Mouse (Mus musculus) midbrain, embryonic 13.5 days (tissue): ENCODE results near the gene Kyat1. TPM values are rescaled to one million over a fixed set of nuclear protein-coding genes. Genes with fewer than 3 reads are reported as not detected.
"Not testable (repeated sequence)": the region's sequence is repeated elsewhere in the genome, so short reads cannot be mapped to it uniquely, and the experiment has no call there.

ENCODE experiments used
- ATAC-seq: fragments of 200-750 bp; cut with Nextera tagmentation; 2 replicates; pipeline ENCODE4 v1.8.0; 2017; ENCODE audit warnings: mild to moderate bottlenecking, moderate TSS enrichment, moderate library complexity
- H3K27ac ChIP-seq: fragments of 300-500 bp; sonication (generic); 2 replicates; pipeline ENCODE4 v1.5.1; 2015; ENCODE audit warnings: inconsistent platforms, mild to moderate bottlenecking, moderate library complexity
- H3K27me3 ChIP-seq: fragments of 300-500 bp; sonication (generic); 2 replicates; pipeline ENCODE4 v1.6.1; 2015; ENCODE audit warnings: mild to moderate bottlenecking, inconsistent platforms
- H3K36me3 ChIP-seq: fragments of 300-500 bp; sonication (generic); 2 replicates; pipeline ENCODE4 v1.6.1; 2015; ENCODE audit warnings: mild to moderate bottlenecking, inconsistent platforms
- H3K4me1 ChIP-seq: fragments of 300-500 bp; sonication (generic); replicated peaks from 2 replicates; pipeline ENCODE4 v1.6.1; 2015; ENCODE audit warnings: inconsistent platforms
- H3K4me2 ChIP-seq: fragments of 300-500 bp; sonication (generic); replicated peaks from 2 replicates; pipeline ENCODE4 v1.6.1; 2015; ENCODE audit warnings: moderate library complexity, mild to moderate bottlenecking, inconsistent platforms
- H3K4me3 ChIP-seq: fragments of 300-500 bp; sonication (generic); replicated peaks from 2 replicates; pipeline ENCODE4 v1.5.1; 2015; ENCODE audit warnings: mild to moderate bottlenecking, inconsistent platforms
- H3K9ac ChIP-seq: fragments of 300-500 bp; sonication (generic); replicated peaks from 2 replicates; pipeline ENCODE4 v1.6.1; 2015; ENCODE audit warnings: mild to moderate bottlenecking, inconsistent platforms
- H3K9me3 ChIP-seq: fragments of 300-500 bp; sonication (generic); 2 replicates; pipeline ENCODE4 v1.6.1; 2016; ENCODE audit warnings: mild to moderate bottlenecking, inconsistent platforms
- WGBS: fragments of 180-500 bp; shearing (Covaris S2); methylation state at CpG from one replicate; pipeline ENCODE4 v1.1.7; 2015; 5-methylcytosine and 5-hydroxymethylcytosine counted together
- polyA plus RNA-seq: library from polyadenylated mRNA; unstranded; fragments of >200 nt; fragmentation: Nextera tagmentation; extraction: Ambion mirVana; gene quantifications from 2 replicates; pipeline ENCODE4 v1.2.1, GENCODE M21; 2015

Kyat1 gene
- polyA plus RNA-seq, 1 experiment from 2014 or later: 15.9 TPM

DNA sequence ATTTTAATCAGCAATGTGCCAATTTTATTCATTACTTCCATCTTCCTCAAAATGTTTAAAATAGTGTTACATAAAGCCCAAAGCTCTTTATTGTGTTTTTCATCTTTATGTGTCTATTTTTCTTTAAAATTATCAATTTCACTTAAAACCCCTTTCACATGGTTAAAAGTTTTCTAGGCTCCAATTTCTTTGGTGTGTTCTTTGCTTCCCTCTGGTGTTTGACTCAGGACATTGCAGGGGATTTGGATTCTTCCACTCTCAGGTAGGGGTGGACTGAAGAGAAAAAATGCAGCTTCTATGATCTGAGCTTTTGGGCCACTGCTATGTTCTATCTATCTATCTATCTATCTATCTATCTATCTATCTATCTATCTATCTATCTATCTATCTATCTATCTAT is 43.8 kb downstream of the Kyat1 start:
- Histone ChIP-seq H3K36me3 (no peaks in the 10 kb centered on the region), H3K9me3 (peaks cover 4% of the 10 kb centered on the region), H3K9ac (no peak overlapping the region), H3K27me3 (no peaks in the 10 kb centered on the region), H3K27ac (no peak overlapping the region), H3K4me1 (no peaks in the 10 kb centered on the region), H3K4me2 (no peak overlapping the region), H3K4me3 (no peak overlapping the region)
- no peak for ATAC-seq

GRCm38 (mm10) chr2:30159871-30160270 is 45.8 kb downstream of the Kyat1 start:
- not testable (repeated sequence) for H3K27ac ChIP-seq, ATAC-seq, H3K27me3 ChIP-seq, H3K4me2 ChIP-seq, H3K4me3 ChIP-seq, H3K9ac ChIP-seq, H3K36me3 ChIP-seq, H3K9me3 ChIP-seq, H3K4me1 ChIP-seq
- 69% methylated on average over 7 of the region's 10 CpGs for WGBS

DNA sequence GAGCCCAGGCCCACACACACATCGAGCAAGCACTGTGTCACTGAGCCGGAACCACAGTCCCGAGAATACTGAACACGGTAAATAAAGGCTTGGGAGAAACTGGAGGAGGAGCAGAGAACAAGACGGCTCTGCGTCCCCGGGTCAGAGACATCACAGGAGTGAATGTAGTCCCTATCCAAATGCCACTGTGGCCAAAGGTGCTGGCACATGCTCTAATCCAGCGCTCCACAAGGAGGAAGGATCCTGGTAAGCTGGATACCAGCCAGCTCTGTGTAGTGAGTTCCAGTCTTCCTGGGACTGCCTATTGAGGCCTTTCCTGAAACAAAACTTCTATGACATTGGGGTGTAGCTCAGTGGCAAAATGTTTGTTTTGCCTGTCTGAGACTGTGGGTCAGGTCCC is 53.0 kb downstream of the Kyat1 start:
- Histone ChIP-seq H3K9ac (no peak overlapping the region), H3K36me3 (peaks cover 46% of the 10 kb centered on the region), H3K4me3 (no peak overlapping the region), H3K4me1 (no peaks in the 10 kb centered on the region), H3K9me3 (no peaks in the 10 kb centered on the region), H3K27me3 (no peaks in the 10 kb centered on the region), H3K4me2 (no peak overlapping the region), H3K27ac (no peak overlapping the region)
- no peak for ATAC-seq
- WGBS: 77% methylated on average over 8 of the region's 8 CpGs

DNA sequence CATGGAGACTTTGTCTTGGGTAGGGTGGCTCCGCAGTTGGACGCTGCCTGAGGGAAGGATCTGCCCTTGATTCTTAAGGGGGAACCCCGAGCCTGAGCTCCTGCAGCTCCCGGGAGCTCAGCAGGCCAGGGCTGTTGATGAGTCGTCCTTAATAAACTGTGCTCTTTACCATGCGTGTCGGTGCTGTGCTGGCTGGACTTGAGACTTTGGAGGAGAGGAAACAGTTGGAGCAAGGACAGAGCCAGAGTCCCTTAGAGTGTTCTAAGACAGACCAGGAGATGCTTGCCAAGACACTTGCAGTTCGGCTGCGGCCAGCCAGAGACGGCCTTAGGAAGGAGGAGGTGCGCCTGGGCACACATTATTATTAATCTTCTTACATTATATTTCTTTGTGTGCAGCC is 53.8 kb downstream of the Kyat1 start:
- 93% methylated on average over 11 of the region's 11 CpGs for WGBS
- ATAC-seq: no peak
- Histone ChIP-seq H3K27ac (no peak overlapping the region), H3K27me3 (no peaks in the 10 kb centered on the region), H3K36me3 (peaks cover 54% of the 10 kb centered on the region), H3K9ac (no peak overlapping the region), H3K4me2 (no peak overlapping the region), H3K4me3 (no peak overlapping the region), H3K9me3 (no peaks in the 10 kb centered on the region), H3K4me1 (no peaks in the 10 kb centered on the region)

GRCm38 (mm10) chr2:30147466-30147865 is 58.2 kb downstream of the Kyat1 start:
- H3K36me3 ChIP-seq: peaks cover 94% of the 10 kb centered on the region
- no peaks in the 10 kb centered on the region for H3K4me1 ChIP-seq
- no peaks in the 10 kb centered on the region for H3K9me3 ChIP-seq
- no peak overlapping the region for H3K27ac ChIP-seq
- H3K4me3 ChIP-seq: no peak overlapping the region
- no peak overlapping the region for H3K9ac ChIP-seq
- 90% methylated on average over 4 of the region's 4 CpGs for WGBS
- no peak overlapping the region for H3K4me2 ChIP-seq
- no peak for ATAC-seq
- no peaks in the 10 kb centered on the region for H3K27me3 ChIP-seq

DNA sequence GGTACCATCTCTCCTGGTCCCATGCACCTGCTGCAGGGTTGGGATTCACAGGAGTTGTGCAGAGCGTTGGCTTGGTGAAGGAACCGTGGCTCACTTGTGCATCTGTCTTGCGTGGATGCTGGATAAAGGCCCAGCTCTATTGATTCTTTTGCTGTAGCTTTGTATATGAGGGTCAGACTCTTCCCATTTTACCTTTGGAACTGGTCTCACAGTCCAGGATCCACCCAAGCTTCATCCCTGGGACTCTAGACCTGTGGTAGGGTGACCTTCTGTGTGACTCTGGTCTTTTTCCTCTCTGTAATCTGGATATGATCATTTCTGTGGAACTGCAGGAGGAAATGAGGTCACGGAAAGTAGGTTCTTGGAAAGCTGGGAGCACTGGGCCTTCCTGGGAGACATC is 61.2 kb downstream of the Kyat1 start:
- 99% methylated on average over 4 of the region's 4 CpGs for WGBS
- no peak for ATAC-seq
- H3K9ac ChIP-seq: no peak overlapping the region

GRCm38 (mm10) chr2:30140021-30140420 is 65.6 kb downstream of the Kyat1 start:
- peaks cover 83% of the 10 kb centered on the region for H3K36me3 ChIP-seq
- H3K4me2 ChIP-seq, ATAC-seq, H3K27me3 ChIP-seq, H3K4me1 ChIP-seq, H3K27ac ChIP-seq, H3K4me3 ChIP-seq, H3K9me3 ChIP-seq, H3K9ac ChIP-seq: not testable (repeated sequence)
- 94% methylated on average over 4 of the region's 4 CpGs for WGBS

More for the DNA sequence above, 61.2 kb downstream of the Kyat1 start:
- no peak overlapping the region for H3K4me3 ChIP-seq
- H3K27ac ChIP-seq: no peak overlapping the region
- no peaks in the 10 kb centered on the region for H3K4me1 ChIP-seq
- no peak overlapping the region for H3K4me2 ChIP-seq
- H3K9me3 ChIP-seq: no peaks in the 10 kb centered on the region
- H3K27me3 ChIP-seq: no peaks in the 10 kb centered on the region
- H3K36me3 ChIP-seq: peaks cover 93% of the 10 kb centered on the region

- H3K9me3 ChIP-seq: no peaks in the 10 kb centered on the region
- no peak overlapping the region for H3K4me2 ChIP-seq
- no peak for ATAC-seq
- no peaks in the 10 kb centered on the region for H3K27me3 ChIP-seq
- peaks cover 28% of the 10 kb centered on the region for H3K4me1 ChIP-seq
- H3K4me3 ChIP-seq: no peak overlapping the region
- H3K9ac ChIP-seq: no peak overlapping the region
- H3K27ac ChIP-seq: no peak overlapping the region
- peaks cover 47% of the 10 kb centered on the region for H3K36me3 ChIP-seq
- 97% methylated on average over 10 of the region's 10 CpGs for WGBS
Measured at GRCm38 (mm10) chr2:30136458-30136857, 69.2 kb downstream of the Kyat1 start.

Other genes with a start within 250 kb of the Kyat1 start
- gene Sptan1, start 240.3 kb downstream of the Kyat1 start, polyA plus RNA-seq: 172 and 185 TPM in 2 replicates
- 59.6 and 62.3 TPM in 2 replicates for gene Wdr34, start 157.0 kb downstream of the Kyat1 start, polyA plus RNA-seq
- gene Set, start 148.5 kb downstream of the Kyat1 start, polyA plus RNA-seq: 448 and 482 TPM in 2 replicates
- 2.8 and 3.8 TPM in 2 replicates for gene Pkn3, start 128.2 kb downstream of the Kyat1 start, polyA plus RNA-seq
- gene Zdhhc12, start 112.2 kb downstream of the Kyat1 start, polyA plus RNA-seq: 18.9 and 19.0 TPM in 2 replicates
- gene Zer1, start 81.3 kb downstream of the Kyat1 start, polyA plus RNA-seq: 14.4 and 15.1 TPM in 2 replicates
- 12.5 and 13.2 TPM in 2 replicates for gene Tbc1d13, start 72.1 kb downstream of the Kyat1 start, polyA plus RNA-seq
- gene Endog, start 34.4 kb downstream of the Kyat1 start, polyA plus RNA-seq: 12.1 and 13.8 TPM in 2 replicates
- gene Spout1, start 27.4 kb downstream of the Kyat1 start, polyA plus RNA-seq: 59.9 and 60.0 TPM in 2 replicates
- gene Lrrc8a, start 31.9 kb upstream of the Kyat1 start, polyA plus RNA-seq: 61.6 and 62.2 TPM in 2 replicates
- gene Gm28035, start 34.7 kb upstream of the Kyat1 start, polyA plus RNA-seq: 0.39 and 0.40 TPM in 2 replicates
- gene Phyhd1, start 60.4 kb upstream of the Kyat1 start, polyA plus RNA-seq: 5.7 and 7.7 TPM in 2 replicates
- not detected in 2 replicates for gene Gm28038, start 75.2 kb upstream of the Kyat1 start, polyA plus RNA-seq
- gene Dolk, start 80.5 kb upstream of the Kyat1 start, polyA plus RNA-seq: 30.6 and 32.3 TPM in 2 replicates
- gene Nup188, start 80.5 kb upstream of the Kyat1 start, polyA plus RNA-seq: 23.6 and 27.9 TPM in 2 replicates
- 147 and 158 TPM in 2 replicates for gene Sh3glb2, start 153.5 kb upstream of the Kyat1 start, polyA plus RNA-seq
- 29.4 and 30.2 TPM in 2 replicates for gene Miga2, start 158.4 kb upstream of the Kyat1 start, polyA plus RNA-seq
- 54.7 and 56.6 TPM in 2 replicates for gene Dolpp1, start 186.4 kb upstream of the Kyat1 start, polyA plus RNA-seq
- 18.5 and 21.9 TPM in 2 replicates for gene Crat, start 210.0 kb upstream of the Kyat1 start, polyA plus RNA-seq
- gene Ptpa, start 210.2 kb upstream of the Kyat1 start, polyA plus RNA-seq: 128 and 134 TPM in 2 replicates